Mouse (Mus musculus) MEL (cell line): Measurements from ENCODE around the gene Cers5. TPM values are rescaled to one million over a fixed set of nuclear protein-coding genes. Genes with fewer than 3 reads are reported as not detected.
A peak's percentile ranks its signal among the peaks of the same experiment; 100 is the strongest.

Experiments used
- DNase-seq: peaks from one replicate; pipeline ENCODE4 v3.0.0; 2011; ENCODE audit warnings: low read depth, low spot score
- H3K27ac ChIP-seq: 2 replicates; pipeline ENCODE4 v1.5.1; 2012; ENCODE audit warnings: low read depth, mild to moderate bottlenecking, control low read depth, low read length, moderate library complexity; ENCODE audit not compliant: control insufficient read depth
- H3K27me3 ChIP-seq, 2 experiments: fragments of 150-350 bp in 1 of 2; sonication (generic) in 1 of 2; 2 replicates each; pipeline ENCODE4 v1.6.1; 2012; ENCODE audit warnings: low read length in 2 of 2, mild to moderate bottlenecking in 2 of 2, improper control_type of control experiment in 1 of 2, moderate library complexity in 1 of 2; ENCODE audit not compliant: insufficient read depth in 2 of 2, control insufficient read depth in 1 of 2
- H3K36me3 ChIP-seq, 2 experiments: 2 replicates each; pipeline ENCODE4 v1.6.1; 2012 to 2014; ENCODE audit warnings: low read length in 2 of 2, improper control_type of control experiment in 1 of 2, inconsistent platforms in 1 of 2, mild to moderate bottlenecking in 1 of 2; ENCODE audit not compliant: insufficient read depth in 2 of 2, control insufficient read depth in 1 of 2
- H3K4me1 ChIP-seq, 2 experiments: fragments of 150-350 bp in 1 of 2; sonication (generic) in 1 of 2; 2 replicates each; pipeline ENCODE4 v1.6.1; 2012; ENCODE audit warnings: low read length in 2 of 2, improper control_type of control experiment in 1 of 2, mild to moderate bottlenecking in 1 of 2; ENCODE audit not compliant: insufficient read depth in 2 of 2, control insufficient read depth in 1 of 2
- H3K4me3 ChIP-seq, 2 experiments: fragments of 150-350 bp in 1 of 2; sonication (generic) in 1 of 2; 2 replicates each; pipeline ENCODE4 v1.5.1; 2012; ENCODE audit warnings: low read depth in 2 of 2, low read length in 2 of 2, mild to moderate bottlenecking in 2 of 2, moderate library complexity in 2 of 2, control low read depth in 1 of 2, improper control_type of control experiment in 1 of 2; ENCODE audit not compliant: control insufficient read depth in 1 of 2, insufficient read depth in 1 of 2
- H3K79me2 ChIP-seq: 2 replicates; pipeline ENCODE4 v1.6.1; 2012; ENCODE audit warnings: mild to moderate bottlenecking, low read length, moderate library complexity; ENCODE audit not compliant: control insufficient read depth, poor library complexity, insufficient read depth
- H3K9ac ChIP-seq: 2 replicates; pipeline ENCODE4 v1.6.1; 2012; ENCODE audit warnings: low read depth, mild to moderate bottlenecking, control low read depth, low read length, moderate library complexity; ENCODE audit not compliant: control insufficient read depth, poor library complexity, severe bottlenecking
- H3K9me3 ChIP-seq: fragments of 150-350 bp; sonication (generic); replicated peaks from 2 replicates; pipeline ENCODE4 v1.6.1; 2012; ENCODE audit warnings: mild to moderate bottlenecking, low read length, improper control_type of control experiment, moderate library complexity; ENCODE audit not compliant: insufficient read depth
- CHD1 ChIP-seq: IDR thresholded peaks from 2 replicates; pipeline ENCODE4 v1.6.1; 2012; ENCODE audit warnings: low read depth, mild to moderate bottlenecking, inconsistent platforms, low read length, improper control_type of control experiment
- CHD2 ChIP-seq: IDR thresholded peaks from 2 replicates; pipeline ENCODE4 v1.6.1; 2011; ENCODE audit warnings: low read length, improper control_type of control experiment
- CTCF ChIP-seq, 3 experiments: IDR thresholded peaks in 2 of 3; conservative IDR thresholded peaks in 1 of 3; 2 replicates each; pipeline ENCODE4 v1.5.1; 2011 to 2012; ENCODE audit warnings: low read length in 3 of 3, low read depth in 2 of 3, mild to moderate bottlenecking in 2 of 3, improper control_type of control experiment in 1 of 3, inconsistent platforms in 1 of 3, mixed read lengths in 1 of 3, moderate library complexity in 1 of 3; ENCODE audit not compliant: control insufficient read depth in 1 of 3, insufficient read depth in 1 of 3, poor library complexity in 1 of 3, severe bottlenecking in 1 of 3
- ELF1 ChIP-seq: IDR thresholded peaks from 2 replicates; pipeline ENCODE4 v1.6.1; 2014; ENCODE audit warnings: low read depth, mild to moderate bottlenecking, inconsistent platforms, low read length, improper control_type of control experiment, moderate library complexity
- ETS1 ChIP-seq: IDR thresholded peaks from 2 replicates; pipeline ENCODE4 v1.6.1; 2012; ENCODE audit warnings: low read depth, mild to moderate bottlenecking, inconsistent platforms, low read length, improper control_type of control experiment, moderate library complexity
- GATA1 ChIP-seq: IDR thresholded peaks from 2 replicates; pipeline ENCODE4 v1.6.1; 2011; ENCODE audit warnings: low read depth, low read length, improper control_type of control experiment
- JUND ChIP-seq: IDR thresholded peaks from 2 replicates; pipeline ENCODE4 v1.6.1; 2011; ENCODE audit warnings: low read depth, mild to moderate bottlenecking, improper control_type of control experiment, low read length
- KAT2A ChIP-seq: conservative IDR thresholded peaks from 2 replicates; pipeline ENCODE4 v1.6.1; 2012; ENCODE audit warnings: low read depth, low read length, improper control_type of control experiment, inconsistent platforms
- MAZ ChIP-seq: IDR thresholded peaks from 2 replicates; pipeline ENCODE4 v1.6.1; 2012; ENCODE audit warnings: low read depth, mild to moderate bottlenecking, inconsistent platforms, low read length, improper control_type of control experiment
- MEF2A ChIP-seq: IDR thresholded peaks from 2 replicates; pipeline ENCODE4 v1.6.1; 2014; ENCODE audit warnings: low read depth, mild to moderate bottlenecking, inconsistent platforms, low read length, improper control_type of control experiment; ENCODE audit not compliant: poor library complexity, insufficient replicate concordance, severe bottlenecking; ENCODE audit errors: extremely low read depth
- MYB ChIP-seq: IDR thresholded peaks from 2 replicates; pipeline ENCODE4 v1.6.1; 2011; ENCODE audit warnings: mild to moderate bottlenecking, low read depth, low read length, improper control_type of control experiment
- POLR2AphosphoS2 ChIP-seq: IDR thresholded peaks from 2 replicates; pipeline ENCODE4 v1.6.1; 2011; ENCODE audit warnings: low read length, improper control_type of control experiment
- RAD21 ChIP-seq: IDR thresholded peaks from 2 replicates; pipeline ENCODE4 v1.6.1; 2011; ENCODE audit warnings: mild to moderate bottlenecking, low read depth, low read length, improper control_type of control experiment
- RCOR1 ChIP-seq: IDR thresholded peaks from 2 replicates; pipeline ENCODE4 v1.6.1; 2012; ENCODE audit warnings: low read depth, mild to moderate bottlenecking, inconsistent platforms, low read length, improper control_type of control experiment
- SIN3A ChIP-seq: IDR thresholded peaks from 2 replicates; pipeline ENCODE4 v1.6.1; 2012; ENCODE audit warnings: low read length, improper control_type of control experiment, inconsistent platforms
- SMC3 ChIP-seq: IDR thresholded peaks from 2 replicates; pipeline ENCODE4 v1.6.1; 2011; ENCODE audit warnings: low read depth, low read length, improper control_type of control experiment
- TAL1 ChIP-seq: IDR thresholded peaks from 2 replicates; pipeline ENCODE4 v1.6.1; 2012; ENCODE audit warnings: mild to moderate bottlenecking, inconsistent platforms, low read length, moderate library complexity, mixed read lengths
- TBP ChIP-seq: IDR thresholded peaks from 2 replicates; pipeline ENCODE4 v1.8.0; 2011; ENCODE audit warnings: low read depth, low read length, improper control_type of control experiment
- TCF12 ChIP-seq: IDR thresholded peaks from 2 replicates; pipeline ENCODE4 v1.6.1; 2014; ENCODE audit warnings: low read depth, mild to moderate bottlenecking, inconsistent platforms, low read length, improper control_type of control experiment, moderate library complexity
- UBTF ChIP-seq: IDR thresholded peaks from 2 replicates; pipeline ENCODE4 v1.6.1; 2012; ENCODE audit warnings: low read depth, mild to moderate bottlenecking, inconsistent platforms, low read length, improper control_type of control experiment, moderate library complexity, borderline replicate concordance; ENCODE audit not compliant: insufficient read depth
- USF1 ChIP-seq: IDR thresholded peaks from 2 replicates; pipeline ENCODE4 v1.6.1; 2014; ENCODE audit warnings: low read depth, mild to moderate bottlenecking, inconsistent platforms, low read length, improper control_type of control experiment, moderate library complexity
- ZC3H11A ChIP-seq: IDR thresholded peaks from 2 replicates; pipeline ENCODE4 v1.6.1; 2012; ENCODE audit warnings: low read depth, mild to moderate bottlenecking, inconsistent platforms, low read length, improper control_type of control experiment
- ZMIZ1 ChIP-seq: IDR thresholded peaks from 2 replicates; pipeline ENCODE4 v1.6.1; 2012; ENCODE audit warnings: low read depth, mild to moderate bottlenecking, inconsistent platforms, low read length, improper control_type of control experiment, moderate library complexity
- polyA plus RNA-seq, 2 experiments: library from polyadenylated mRNA; stranded (reverse) in 1 of 2; unstranded in 1 of 2; fragments of >175 nt in 1 of 2; fragments of >200 nt in 1 of 2; gene quantifications; 2 replicates each; pipeline versions ENCODE4 v1.2.1 to v1.2.4; 2012; ENCODE audit warnings: low replicate concordance in 2 of 2, low read depth in 1 of 2; ENCODE audit not compliant: insufficient read length in 2 of 2, insufficient read depth in 1 of 2, missing spikeins in 1 of 2
- total RNA-seq: library from RNA; depleted of rRNA; stranded (reverse); fragments of 300-350 nt; gene quantifications from 2 replicates; pipeline ENCODE4 v1.2.3, GENCODE M21; 2012

Cers5 gene
- total and polyA plus RNA-seq, 3 experiments: 21.8 to 43.5 TPM; not detected in 1

GRCm38 (mm10) chr15:99715361-99715865 lies 57.3 kb downstream of the Cers5 start (continued):
- TF ChIP-seq JUND (0 out of 2 replicates have a peak, but pooled peaks have one; percentile 41), MEF2A (no peak), TCF12 (peak; percentile 94), RCOR1 (peak; percentile 82; the same call in 1 of the 2 replicates)

GRCm38 (mm10) chr15:99714858-99715257 lies 57.8 kb downstream of the Cers5 start:
- Histone ChIP-seq H3K27ac (peak overlapping the region; percentile 3; the same call in 1 of the 2 replicates), H3K79me2 (no peaks in the 10 kb centered on the region), H3K9me3 (no peaks in the 10 kb centered on the region), H3K4me3 (no peak overlapping the region), H3K36me3 (peaks cover 0 to 10% of the 10 kb centered on the region in 2 experiments), H3K27me3 (no peaks in the 10 kb centered on the region), H3K9ac (no peak overlapping the region), H3K4me1 (peaks cover 2 to 12% of the 10 kb centered on the region in 2 experiments)
- TF ChIP-seq SMC3 (peak; percentile 97), RCOR1 (no peak), SIN3A (peak; percentile 68), CHD1 (no peak), ELF1 (no peak), MAZ (no peak), UBTF (no peak), ZC3H11A (peak; percentile 60), CTCF (IDR thresholded peaks at IDR 0.05 in 2 of 3, conservative IDR thresholded peaks at IDR 0.05 in 1 of 3; ENCODE audit: control insufficient read depth in 1 of 3, insufficient read depth in 1 of 3, low read depth in 2 of 3, low read length in 3 of 3, poor library complexity in 1 of 3, severe bottlenecking in 1 of 3) (peak; percentile 93 to 99 (median 98)), CHD2 (no peak), MYB (no peak), TBP (no peak), KAT2A (no peak), TAL1 (no peak), GATA1 (no peak), POLR2AphosphoS2 (no peak), RAD21 (peak; percentile 71), ZMIZ1 (no peak), USF1 (no peak), ETS1 (no peak; the same call in 1 of the 2 replicates)
- peak; percentile 89 for DNase-seq
